Mouse (Mus musculus) limb, embryonic 14.5 days (tissue): ENCODE measurements at regions not wholly inside any gene's neighbourhood (a gene's known extent, or its start where the extent isn't known, plus 50 kb on each side); places are given as distances from the start of the nearest gene placed in this dataset.
"Not testable (repeated sequence)": the region's sequence is repeated elsewhere in the genome, so short reads cannot be mapped to it uniquely, and the experiment has no call there.

Source experiments
- ATAC-seq: fragments of 200-750 bp; cut with Nextera tagmentation; 2 replicates; pipeline ENCODE4 v1.8.0; 2017; ENCODE audit warnings: low read depth, moderate number of reproducible peaks, moderate TSS enrichment; ENCODE audit not compliant: low FRiP score
- DNase-seq: peaks from one replicate; pipeline ENCODE4 v3.0.0-alpha.2; 2015; ENCODE audit warnings: low spot score
- H3K27ac ChIP-seq: fragments of 300-500 bp; sonication (generic); replicated peaks from 2 replicates; pipeline ENCODE4 v1.5.1; 2014; ENCODE audit warnings: low read depth, mild to moderate bottlenecking, low read length, moderate library complexity, mixed read lengths
- H3K27me3 ChIP-seq: fragments of 300-500 bp; sonication (generic); 2 replicates; pipeline ENCODE4 v1.6.1; 2014; ENCODE audit warnings: low read length, mixed read lengths; ENCODE audit not compliant: control insufficient read depth, insufficient read depth
- H3K36me3 ChIP-seq: fragments of 300-500 bp; sonication (generic); 2 replicates; pipeline ENCODE4 v1.6.1; 2014; ENCODE audit warnings: mild to moderate bottlenecking, low read length, moderate library complexity, mixed read lengths; ENCODE audit not compliant: control insufficient read depth, insufficient read depth
- H3K4me1 ChIP-seq: fragments of 300-500 bp; sonication (generic); 2 replicates; pipeline ENCODE4 v1.6.1; 2014; ENCODE audit warnings: antibody characterized with exemption, low read length, mixed read lengths; ENCODE audit not compliant: control insufficient read depth, insufficient read depth
- H3K4me2 ChIP-seq: fragments of 300-500 bp; sonication (generic); replicated peaks from 2 replicates; pipeline ENCODE4 v1.6.1; 2014; ENCODE audit warnings: low read depth, mild to moderate bottlenecking, low read length, moderate library complexity; ENCODE audit not compliant: severe bottlenecking
- H3K4me3 ChIP-seq: fragments of 300-500 bp; sonication (generic); replicated peaks from 2 replicates; pipeline ENCODE4 v1.5.1; 2014; ENCODE audit warnings: low read length
- H3K9ac ChIP-seq: fragments of 300-500 bp; sonication (generic); 2 replicates; pipeline ENCODE4 v1.6.1; 2014; ENCODE audit warnings: mild to moderate bottlenecking, low read depth, low read length, moderate library complexity; ENCODE audit not compliant: severe bottlenecking
- H3K9me3 ChIP-seq: fragments of 300-500 bp; sonication (generic); 2 replicates; pipeline ENCODE4 v1.6.1; 2016; ENCODE audit warnings: low read length; ENCODE audit not compliant: control insufficient read depth
- POLR2A ChIP-seq: fragments of 200-500 bp; IDR thresholded peaks from 2 replicates; pipeline ENCODE4 v1.8.0; 2012; ENCODE audit warnings: inconsistent platforms, mild to moderate bottlenecking, moderate library complexity, borderline replicate concordance; ENCODE audit not compliant: insufficient read depth, insufficient read length; ENCODE audit errors: extremely low read depth
- WGBS: fragments of 180-500 bp; shearing (Covaris S2); extraction: QIAGEN DNeasy Blood & Tissue Kit; methylation state at CpG from one replicate; pipeline ENCODE4 v1.1.7; 2014; 5-methylcytosine and 5-hydroxymethylcytosine counted together

DNA sequence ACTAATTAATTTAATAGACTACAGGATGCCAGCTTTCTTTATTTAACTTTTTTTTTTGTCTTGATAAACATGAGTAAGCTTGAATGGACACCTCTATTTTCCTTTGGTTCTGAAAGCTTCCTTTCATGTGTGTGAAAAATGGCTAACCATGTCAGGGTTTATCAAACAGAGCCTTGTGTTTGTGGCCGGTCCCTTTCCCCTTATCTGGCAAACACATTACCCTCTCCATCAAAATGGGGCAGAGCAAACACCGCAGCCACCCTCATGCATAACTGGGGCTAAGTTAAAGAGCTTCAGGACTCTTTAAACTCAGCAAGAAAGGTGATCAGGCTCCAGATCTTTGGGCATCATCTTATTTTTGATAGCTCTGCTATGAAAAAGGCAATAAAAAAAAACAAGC is 92.2 kb downstream of the Nr2f2 start:
- H3K27me3 ChIP-seq, result peaks cover 20% of the 10 kb centered on the region
- no peak for ATAC-seq
- no peak overlapping the region for H3K4me3 ChIP-seq
- no peaks in the 10 kb centered on the region for H3K36me3 ChIP-seq
- H3K4me2 ChIP-seq, result no peak overlapping the region
- H3K4me1 ChIP-seq, result no peaks in the 10 kb centered on the region
- WGBS, result 36% methylated on average over 2 of the region's 2 CpGs
- no peak overlapping the region for H3K9ac ChIP-seq
- no peaks in the 10 kb centered on the region for H3K9me3 ChIP-seq
- H3K27ac ChIP-seq, result no peak overlapping the region
- TF ChIP-seq POLR2A, result no peak
- no peak for DNase-seq

DNA sequence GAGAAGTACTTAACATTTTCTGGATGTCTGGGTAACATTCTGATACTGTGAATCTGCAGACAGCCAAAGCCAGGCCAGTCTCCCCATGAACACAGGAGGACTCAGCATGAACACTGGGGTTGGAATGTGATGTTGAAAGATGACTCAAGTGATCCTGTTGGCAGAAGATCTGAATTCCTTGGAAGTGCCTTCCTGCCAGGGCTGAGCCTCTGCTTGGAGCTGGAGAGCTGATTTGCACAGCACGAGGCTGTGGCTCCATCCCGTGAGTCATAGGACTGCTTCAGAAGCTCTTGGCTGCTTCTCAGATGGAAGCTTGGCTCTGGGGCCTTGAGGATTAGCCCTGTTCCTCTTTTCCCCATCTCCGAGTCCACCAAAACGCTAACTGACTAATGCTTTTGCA is 99.5 kb downstream of the Nr2f2 start:
- DNase-seq, result peak; percentile 23
- ATAC-seq, result no peak
- 55% methylated on average over 4 of the region's 4 CpGs for WGBS
- Histone ChIP-seq H3K9me3 (no peaks in the 10 kb centered on the region), H3K4me2 (no peak overlapping the region), H3K27ac (no peak overlapping the region), H3K27me3 (no peaks in the 10 kb centered on the region), H3K9ac (no peak overlapping the region), H3K4me3 (no peak overlapping the region), H3K36me3 (no peaks in the 10 kb centered on the region), H3K4me1 (no peaks in the 10 kb centered on the region)
- TF ChIP-seq POLR2A, result no peak

GRCm38 (mm10) chr7:70256806-70257205 is 109.7 kb downstream of the Nr2f2 start:
- Histone ChIP-seq H3K36me3 (no peaks in the 10 kb centered on the region), H3K4me3 (no peak overlapping the region), H3K4me2 (no peak overlapping the region), H3K4me1 (no peaks in the 10 kb centered on the region), H3K27me3 (no peaks in the 10 kb centered on the region), H3K9me3 (no peaks in the 10 kb centered on the region), H3K27ac (no peak overlapping the region), H3K9ac (no peak overlapping the region)
- 97% methylated on average over 4 of the region's 4 CpGs for WGBS
- ATAC-seq, result no peak
- DNase-seq, result no peak
- no peak for TF ChIP-seq POLR2A

GRCm38 (mm10) chr7:70255072-70255471 is 111.5 kb downstream of the Nr2f2 start:
- H3K9ac ChIP-seq, result no peak overlapping the region
- H3K27me3 ChIP-seq, result no peaks in the 10 kb centered on the region
- no peak for DNase-seq
- H3K4me2 ChIP-seq, result no peak overlapping the region
- WGBS, result 84% methylated on average over 3 of the region's 3 CpGs
- TF ChIP-seq POLR2A, result no peak
- H3K27ac ChIP-seq, result no peak overlapping the region
- no peak for ATAC-seq
- H3K9me3 ChIP-seq, result no peaks in the 10 kb centered on the region
- H3K4me1 ChIP-seq, result no peaks in the 10 kb centered on the region
- H3K36me3 ChIP-seq, result no peaks in the 10 kb centered on the region
- H3K4me3 ChIP-seq, result no peak overlapping the region

- DNase-seq (no peak), ATAC-seq (no peak)
- H3K27me3 ChIP-seq, result no peaks in the 10 kb centered on the region
- H3K36me3 ChIP-seq, result no peaks in the 10 kb centered on the region
- no peak overlapping the region for H3K4me2 ChIP-seq
- H3K9ac ChIP-seq, result no peak overlapping the region
- no peak for TF ChIP-seq POLR2A
- no peak overlapping the region for H3K4me3 ChIP-seq
- H3K27ac ChIP-seq, result no peak overlapping the region
- 65% methylated on average over 4 of the region's 4 CpGs for WGBS
- H3K9me3 ChIP-seq, result no peaks in the 10 kb centered on the region
- no peaks in the 10 kb centered on the region for H3K4me1 ChIP-seq
Observed at GRCm38 (mm10) chr7:70253275-70253674, 113.3 kb downstream of the Nr2f2 start.

DNA sequence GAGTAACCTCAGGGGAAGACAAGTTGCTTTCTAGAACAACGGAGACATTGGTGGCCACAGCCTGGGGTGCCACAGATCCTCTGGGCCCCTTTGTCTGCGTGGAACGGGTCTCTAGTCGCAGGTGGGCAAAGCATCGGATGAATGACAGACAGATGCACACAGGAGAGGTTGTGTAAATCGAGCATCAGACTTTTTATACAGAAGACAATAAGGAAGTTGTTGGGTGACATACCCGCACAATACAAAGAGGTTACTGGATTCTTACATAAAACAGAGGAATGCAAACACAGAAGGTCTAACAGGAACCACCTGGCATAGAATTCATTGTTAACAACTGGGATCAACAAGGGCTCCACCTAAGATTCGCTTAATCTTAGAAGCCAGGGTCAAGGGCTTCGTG is 127.5 kb downstream of the Nr2f2 start:
- ATAC-seq, H3K4me2 ChIP-seq, H3K4me3 ChIP-seq, DNase-seq, H3K4me1 ChIP-seq, H3K27ac ChIP-seq, H3K36me3 ChIP-seq, H3K9me3 ChIP-seq, H3K9ac ChIP-seq, H3K27me3 ChIP-seq: not testable (repeated sequence)
- 87% methylated on average over 9 of the region's 9 CpGs for WGBS
